Mouse (Mus musculus): ENCODE results near the gene Tppp. TPM values are rescaled to one million over a fixed set of nuclear protein-coding genes. Genes with fewer than 3 reads are reported as not detected.
"Not testable (repeated sequence)": the region's sequence is repeated elsewhere in the genome, so short reads cannot be mapped to it uniquely, and the experiment has no call there.

Gene Tppp
- total RNA-seq, 1 experiment from 2014 or later = 2.7 TPM

DNA sequence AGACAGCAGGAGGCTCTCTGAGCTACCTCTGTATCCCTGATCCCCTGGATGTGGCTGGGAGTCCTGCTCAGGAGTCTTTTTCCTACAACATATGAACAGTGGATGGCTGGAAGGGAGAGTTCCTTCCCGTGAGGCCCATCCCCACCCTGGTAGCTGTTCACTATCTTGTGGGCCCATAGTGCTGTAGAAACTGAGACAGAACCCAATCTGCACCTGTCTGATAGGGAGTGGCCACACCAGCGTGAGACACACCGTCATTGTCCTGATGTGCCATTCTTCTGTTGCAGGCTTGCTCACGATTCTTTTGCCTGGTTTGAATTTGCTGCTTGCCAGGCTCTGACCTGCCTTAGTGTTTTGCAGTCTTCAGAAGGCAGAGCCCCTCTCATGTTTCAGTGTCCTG is 8.2 kb downstream of the Tppp start:
- ATAC-seq (replicated peaks; ENCODE audit: insufficient number of reproducible peaks, low FRiP score, low TSS enrichment, poor library complexity, severe bottlenecking) = no peak

DNA sequence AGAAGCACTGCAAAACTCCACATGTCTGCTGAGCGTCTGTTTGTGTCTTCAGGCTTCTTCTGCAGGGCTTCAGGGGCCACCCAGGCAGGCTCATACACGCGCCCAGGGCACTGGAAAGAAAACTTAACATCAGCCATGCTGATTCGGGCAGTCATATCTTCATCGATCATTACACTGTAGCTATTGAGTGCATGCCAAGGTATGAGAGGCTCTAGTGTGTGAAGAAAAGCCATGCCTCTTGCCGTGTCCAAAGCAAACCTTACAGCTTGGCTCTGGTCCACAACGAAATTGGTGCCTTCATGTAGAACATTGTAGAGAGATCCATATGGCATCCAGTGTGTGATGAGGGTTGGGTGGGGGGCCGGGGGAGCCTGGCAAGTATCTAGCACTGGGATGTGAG is 9.8 kb downstream of the Tppp start:
- not testable (repeated sequence) for ATAC-seq (replicated peaks; ENCODE audit: insufficient number of reproducible peaks, low FRiP score, low TSS enrichment, poor library complexity, severe bottlenecking)

DNA sequence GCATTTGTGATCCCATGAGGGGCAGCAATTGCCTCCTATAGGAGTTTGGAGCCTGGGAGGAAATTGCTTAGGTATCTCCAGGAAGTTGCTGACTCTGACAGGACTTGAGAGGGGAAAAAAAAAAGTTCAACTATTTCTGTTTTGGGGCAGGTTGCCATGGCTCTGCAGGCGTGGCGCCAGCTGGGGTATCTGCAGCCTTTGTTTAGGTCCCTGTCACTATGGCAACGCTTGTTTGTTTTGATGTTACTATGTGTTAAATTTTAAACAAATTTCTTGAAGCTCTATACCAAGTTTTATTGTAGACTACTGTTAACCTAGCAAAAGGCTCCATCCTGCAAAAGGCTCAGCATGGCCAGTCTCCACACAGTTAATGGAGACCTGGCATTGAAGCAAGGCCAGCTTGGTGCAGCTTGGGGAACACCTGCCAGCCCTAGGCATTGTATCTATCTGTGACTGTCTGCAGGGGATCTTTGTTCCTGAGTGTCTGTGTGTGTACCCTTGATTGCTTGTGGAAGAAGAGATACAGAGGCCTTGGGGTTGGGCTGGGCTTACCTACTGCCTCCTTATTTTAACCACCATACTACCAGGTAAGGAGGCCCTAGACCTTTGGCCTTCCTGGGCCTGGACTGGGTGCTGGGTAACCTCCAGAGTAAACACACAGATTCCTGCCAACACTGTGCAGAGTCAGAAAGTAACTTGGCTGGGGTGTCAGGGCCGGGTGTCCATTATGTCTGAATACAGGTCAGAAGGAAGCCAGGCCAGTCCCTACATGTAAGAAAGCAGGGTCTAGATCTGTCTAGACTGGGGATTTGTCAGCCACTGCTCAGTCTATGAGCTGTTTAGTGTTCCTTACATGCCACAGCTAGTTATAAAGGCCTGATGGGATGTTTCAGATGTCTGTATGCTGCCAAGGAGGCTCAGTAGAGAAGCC is 16.2 kb downstream of the Tppp start:
- ATAC-seq (replicated peaks; ENCODE audit: insufficient number of reproducible peaks, low FRiP score, low TSS enrichment, poor library complexity, severe bottlenecking) = no peak

DNA sequence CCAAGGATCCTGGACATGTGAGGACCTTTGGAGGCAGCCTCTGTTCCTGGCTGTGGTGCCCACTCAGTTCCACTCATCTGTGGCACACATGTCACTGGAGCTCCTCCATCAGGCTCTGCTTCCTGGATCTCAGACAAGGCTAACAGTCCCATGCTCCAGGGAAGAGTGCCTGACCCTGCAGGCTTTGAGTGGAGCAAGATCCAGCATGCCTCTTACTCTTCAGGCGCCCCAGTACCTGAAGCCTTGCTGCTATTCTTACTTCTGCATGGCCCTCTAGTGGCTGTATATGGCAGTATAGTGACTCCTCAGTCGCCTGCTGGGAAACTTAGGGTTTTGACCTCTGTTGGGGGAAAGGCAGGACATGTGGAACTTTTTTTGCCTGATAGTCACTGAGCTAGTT is 17.0 kb downstream of the Tppp start:
- ATAC-seq (replicated peaks; ENCODE audit: insufficient number of reproducible peaks, low FRiP score, low TSS enrichment, poor library complexity, severe bottlenecking) = no peak

DNA sequence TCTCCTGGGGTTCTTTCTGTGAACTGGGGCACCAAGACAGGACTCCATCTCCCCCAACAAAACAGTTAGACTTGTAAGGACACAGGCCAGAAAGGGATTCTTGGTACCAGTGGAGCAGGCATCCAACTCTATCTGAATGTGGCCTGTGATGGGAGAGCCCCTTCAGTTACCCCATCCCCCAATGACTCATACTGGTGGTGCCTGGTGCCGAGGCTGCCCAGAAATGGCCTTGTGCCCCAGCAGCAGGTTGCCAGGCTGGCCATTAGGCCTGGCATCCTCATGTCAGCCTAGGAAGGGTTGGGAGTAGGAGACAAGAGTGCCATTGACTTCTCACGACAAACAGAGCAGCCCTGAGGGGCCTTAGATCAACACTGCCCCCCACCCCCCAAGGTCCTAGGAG is 18.9 kb downstream of the Tppp start:
- ATAC-seq (replicated peaks; ENCODE audit: insufficient number of reproducible peaks, low FRiP score, low TSS enrichment, poor library complexity, severe bottlenecking) = no peak

DNA sequence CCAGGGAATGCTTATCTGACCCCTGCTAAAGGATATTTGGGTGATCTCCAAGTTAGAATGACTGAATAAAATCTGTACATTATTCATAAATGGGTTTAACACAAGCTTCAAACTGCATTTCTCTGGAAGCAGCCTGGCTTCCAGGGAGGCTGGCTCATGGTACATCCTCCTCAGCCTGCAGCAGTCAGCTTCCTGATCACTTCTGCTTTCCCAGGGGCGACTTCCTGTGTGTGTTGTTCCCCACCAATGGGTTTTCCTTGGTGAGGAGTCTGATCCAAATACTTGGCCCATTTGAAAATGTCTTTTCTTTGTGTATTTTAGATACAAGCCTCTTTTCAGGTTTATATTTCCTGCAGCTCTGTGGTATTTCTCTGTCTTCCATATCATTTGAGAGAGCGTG is 19.8 kb downstream of the Tppp start:
- ATAC-seq (replicated peaks; ENCODE audit: insufficient number of reproducible peaks, low FRiP score, low TSS enrichment, poor library complexity, severe bottlenecking) = no peak

DNA sequence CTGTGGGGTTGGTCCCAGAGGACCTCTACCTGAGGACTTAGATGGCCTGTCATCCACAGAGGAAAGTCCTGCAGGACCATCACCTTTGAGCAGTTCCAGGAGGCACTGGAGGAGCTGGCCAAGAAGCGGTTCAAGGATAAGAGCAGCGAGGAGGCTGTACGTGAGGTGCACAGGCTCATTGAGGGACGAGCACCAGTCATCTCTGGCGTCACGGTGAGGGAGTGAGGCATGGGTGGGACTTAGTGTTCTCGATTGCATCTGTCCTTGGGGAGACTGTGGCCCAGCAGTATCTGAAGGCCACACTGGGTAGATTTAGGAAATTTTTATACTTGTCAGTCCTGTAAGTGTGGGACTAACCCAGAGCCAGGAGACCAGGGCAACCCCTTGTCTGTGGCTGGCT is 21.5 kb downstream of the Tppp start:
- no peak for ATAC-seq (replicated peaks; ENCODE audit: insufficient number of reproducible peaks, low FRiP score, low TSS enrichment, poor library complexity, severe bottlenecking)

DNA sequence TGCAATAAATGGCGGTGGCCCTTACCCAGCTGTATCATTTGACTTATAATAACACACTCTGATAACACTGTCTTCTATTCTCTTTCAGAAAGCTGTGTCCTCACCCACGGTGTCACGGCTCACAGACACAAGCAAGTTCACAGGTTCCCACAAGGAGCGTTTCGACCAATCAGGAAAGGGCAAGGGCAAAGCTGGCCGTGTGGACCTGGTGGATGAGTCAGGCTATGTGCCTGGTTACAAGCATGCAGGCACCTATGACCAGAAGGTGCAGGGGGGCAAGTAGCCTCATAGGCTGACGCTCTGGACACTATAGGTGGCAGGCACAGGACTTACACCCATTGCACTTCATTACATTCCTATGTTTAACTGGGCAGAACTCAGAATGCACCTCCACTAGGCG is 21.9 kb downstream of the Tppp start:
- no peak for ATAC-seq (replicated peaks; ENCODE audit: insufficient number of reproducible peaks, low FRiP score, low TSS enrichment, poor library complexity, severe bottlenecking)

DNA sequence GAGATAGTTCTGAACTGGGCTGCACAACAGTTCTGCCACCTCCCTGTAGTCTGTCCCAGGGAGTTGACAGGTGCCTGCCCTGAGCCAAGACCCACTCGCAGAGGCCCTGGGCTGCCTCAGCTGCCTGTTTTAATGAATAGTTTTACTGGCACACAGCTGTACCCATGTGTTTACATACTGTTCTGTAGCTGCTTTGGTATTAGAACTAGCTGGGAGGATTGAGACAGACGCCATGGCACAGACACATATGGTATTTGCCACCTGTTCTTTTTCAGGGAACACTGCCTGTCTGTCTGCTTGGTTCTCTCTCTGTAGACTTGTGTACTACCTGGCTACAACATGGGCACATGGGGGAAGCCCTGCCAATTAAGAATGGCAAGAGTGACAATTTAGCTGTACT is 25.5 kb downstream of the Tppp start:
- no peak for ATAC-seq (replicated peaks; ENCODE audit: insufficient number of reproducible peaks, low FRiP score, low TSS enrichment, poor library complexity, severe bottlenecking)

DNA sequence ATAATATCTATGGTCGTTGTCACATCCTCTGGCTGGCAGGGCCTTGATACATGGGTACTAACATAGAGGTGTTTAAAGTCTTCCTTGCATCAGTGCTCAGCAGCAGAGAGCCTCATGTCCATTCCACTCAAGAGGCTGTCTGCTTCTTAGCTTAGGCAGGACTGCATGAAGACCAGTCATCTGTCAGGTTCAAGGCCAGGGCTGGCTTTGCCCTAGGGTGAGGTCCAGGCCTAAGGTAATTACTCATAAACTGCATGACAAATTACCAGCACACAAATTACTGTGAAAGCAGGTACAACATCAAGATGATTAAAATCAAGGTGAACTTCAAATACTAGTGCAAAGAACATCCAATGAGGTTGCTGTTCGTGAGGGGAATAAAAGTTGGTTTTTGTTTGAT is 26.6 kb downstream of the Tppp start:
- no peak for ATAC-seq (replicated peaks; ENCODE audit: insufficient number of reproducible peaks, low FRiP score, low TSS enrichment, poor library complexity, severe bottlenecking)

DNA sequence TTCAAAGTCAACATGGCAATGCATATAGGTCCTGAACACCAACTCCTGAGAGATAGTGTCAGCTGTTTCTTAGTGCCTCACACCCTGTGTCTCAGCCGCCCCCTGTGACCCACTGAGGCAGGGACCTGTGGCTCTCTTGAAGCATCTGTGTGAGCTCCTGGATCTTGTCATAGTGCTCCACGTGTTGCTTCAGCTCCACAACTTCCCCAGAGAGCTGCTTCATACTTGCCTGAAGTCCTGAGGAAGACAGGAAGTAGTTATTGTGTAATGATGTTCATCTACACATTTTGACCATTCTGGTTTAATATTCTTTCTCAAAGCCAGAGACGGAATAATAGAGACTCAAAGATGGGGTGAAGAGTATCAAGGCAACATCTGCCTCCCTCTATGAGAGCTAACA is 30.7 kb downstream of the Tppp start:
- ATAC-seq (replicated peaks; ENCODE audit: insufficient number of reproducible peaks, low FRiP score, low TSS enrichment, poor library complexity, severe bottlenecking) = no peak

DNA sequence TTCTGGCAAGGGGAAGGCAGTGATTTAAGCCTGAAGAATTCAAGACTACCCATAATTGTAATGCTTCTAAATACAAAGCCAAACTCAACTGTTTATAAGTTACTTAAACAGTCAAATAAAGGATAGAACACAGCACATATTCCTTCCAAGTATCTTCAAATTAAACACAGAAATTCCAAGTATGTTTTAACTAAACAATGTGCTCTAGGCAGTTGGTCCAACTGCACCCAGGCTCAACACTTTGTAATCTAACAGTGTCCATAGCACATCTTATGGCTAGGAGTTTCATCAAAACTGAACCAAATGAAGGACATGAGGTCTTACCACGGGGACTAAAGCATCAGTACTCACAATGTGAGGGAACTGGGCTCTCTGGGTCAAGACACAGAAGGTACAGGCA is 47.0 kb downstream of the Tppp start:
- ATAC-seq (replicated peaks; ENCODE audit: insufficient number of reproducible peaks, low FRiP score, low TSS enrichment, poor library complexity, severe bottlenecking) = no peak

DNA sequence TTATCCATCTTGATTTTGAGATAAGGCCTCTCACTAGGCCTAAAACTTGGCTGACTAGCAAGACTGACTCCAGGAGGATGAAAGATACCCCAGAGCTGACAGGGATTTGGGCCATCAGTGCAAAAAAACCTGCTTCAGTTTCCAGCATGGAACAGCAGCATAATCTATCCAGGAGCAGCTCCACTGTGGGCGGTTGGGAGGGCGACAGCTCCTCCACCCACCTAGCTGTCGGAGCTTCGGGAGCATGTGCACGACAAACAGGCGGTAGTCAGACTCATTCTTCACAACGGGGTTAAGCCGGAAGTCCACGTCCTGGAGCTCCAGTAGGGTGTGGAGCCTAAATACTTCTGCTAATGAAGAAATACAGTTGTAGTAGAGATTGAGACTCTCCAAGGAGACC is 48.9 kb downstream of the Tppp start:
- no peak for ATAC-seq (replicated peaks; ENCODE audit: insufficient number of reproducible peaks, low FRiP score, low TSS enrichment, poor library complexity, severe bottlenecking)

DNA sequence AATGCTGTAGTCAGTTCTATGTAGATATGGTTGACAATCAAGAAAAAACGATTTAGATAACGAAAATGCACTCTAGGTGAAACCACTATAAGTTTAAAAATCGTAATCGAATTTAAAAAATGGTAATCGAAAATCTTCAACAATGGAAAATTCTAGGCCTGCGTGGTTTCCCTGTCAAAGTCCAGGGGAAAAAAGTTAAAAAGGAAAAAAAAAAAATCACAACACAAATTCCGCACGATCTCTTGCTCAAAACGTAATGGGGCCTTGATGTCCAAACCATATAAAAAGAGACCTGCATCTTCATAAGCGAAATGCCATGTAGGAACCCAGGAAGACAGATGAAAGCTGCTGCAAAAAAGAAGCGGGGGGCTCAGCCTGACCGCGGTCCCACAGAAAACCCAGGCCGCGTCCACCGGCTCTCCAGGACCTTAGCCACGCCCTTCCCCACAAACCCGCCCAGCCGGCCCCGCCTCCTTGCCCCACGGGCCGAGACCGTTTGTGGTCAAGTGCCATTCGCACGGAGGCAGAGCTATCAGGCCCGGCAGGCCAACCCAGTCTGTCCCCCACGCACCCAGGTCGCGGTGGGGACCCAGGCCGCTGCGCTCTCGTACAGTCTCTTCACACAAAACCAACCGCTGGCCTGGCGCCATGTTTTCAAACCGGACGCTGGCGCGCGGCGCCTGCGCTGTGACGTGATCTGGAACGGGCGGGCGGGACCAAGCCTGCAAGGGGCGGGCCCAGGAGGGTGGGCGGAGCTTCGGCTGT is 52.6 kb downstream of the Tppp start, which contains the start of gene Cep72:
Gene Cep72, minus strand, starts transcription at position 687 of the 765 bp plus-strand sequence.
- ATAC-seq (replicated peaks; ENCODE audit: insufficient number of reproducible peaks, low FRiP score, low TSS enrichment, poor library complexity, severe bottlenecking) = peak; percentile 82

DNA sequence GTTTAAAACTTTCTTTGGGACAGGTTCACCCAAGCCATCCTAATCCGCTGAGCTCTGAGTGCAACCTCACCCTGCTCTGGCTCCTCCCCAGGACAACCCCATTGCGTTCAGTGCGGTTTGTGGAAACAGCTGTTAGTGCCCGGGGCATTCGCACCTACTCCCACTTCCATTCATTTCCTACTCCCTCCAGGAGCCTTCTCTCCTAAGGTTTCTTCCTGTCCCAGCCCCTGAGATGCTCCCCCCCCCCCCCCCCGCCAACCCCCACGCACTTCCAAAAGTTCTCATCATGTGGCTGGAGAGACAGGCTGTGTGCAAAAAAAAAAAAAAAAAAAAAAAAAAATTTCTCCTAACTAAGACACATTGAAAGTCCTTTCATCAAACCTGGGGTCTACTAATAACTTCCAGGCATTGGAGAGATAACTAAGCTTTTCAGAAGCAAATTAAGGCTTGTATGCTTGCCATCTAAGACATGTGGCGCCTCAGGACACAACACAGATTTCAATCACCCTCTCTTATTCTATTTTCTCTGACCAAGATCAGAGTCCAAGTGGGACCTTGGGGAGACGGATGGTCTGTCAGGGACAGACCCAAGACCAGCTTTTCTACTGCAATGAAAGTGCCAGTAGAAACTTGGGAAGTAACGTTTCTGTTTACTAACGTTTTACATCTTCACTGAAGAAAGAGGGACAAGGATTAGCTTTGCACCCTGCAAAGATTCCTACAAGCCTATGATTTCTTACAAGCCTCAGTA is 53.3 kb downstream of the Tppp start:
- no peak for ATAC-seq (replicated peaks; ENCODE audit: insufficient number of reproducible peaks, low FRiP score, low TSS enrichment, poor library complexity, severe bottlenecking)

DNA sequence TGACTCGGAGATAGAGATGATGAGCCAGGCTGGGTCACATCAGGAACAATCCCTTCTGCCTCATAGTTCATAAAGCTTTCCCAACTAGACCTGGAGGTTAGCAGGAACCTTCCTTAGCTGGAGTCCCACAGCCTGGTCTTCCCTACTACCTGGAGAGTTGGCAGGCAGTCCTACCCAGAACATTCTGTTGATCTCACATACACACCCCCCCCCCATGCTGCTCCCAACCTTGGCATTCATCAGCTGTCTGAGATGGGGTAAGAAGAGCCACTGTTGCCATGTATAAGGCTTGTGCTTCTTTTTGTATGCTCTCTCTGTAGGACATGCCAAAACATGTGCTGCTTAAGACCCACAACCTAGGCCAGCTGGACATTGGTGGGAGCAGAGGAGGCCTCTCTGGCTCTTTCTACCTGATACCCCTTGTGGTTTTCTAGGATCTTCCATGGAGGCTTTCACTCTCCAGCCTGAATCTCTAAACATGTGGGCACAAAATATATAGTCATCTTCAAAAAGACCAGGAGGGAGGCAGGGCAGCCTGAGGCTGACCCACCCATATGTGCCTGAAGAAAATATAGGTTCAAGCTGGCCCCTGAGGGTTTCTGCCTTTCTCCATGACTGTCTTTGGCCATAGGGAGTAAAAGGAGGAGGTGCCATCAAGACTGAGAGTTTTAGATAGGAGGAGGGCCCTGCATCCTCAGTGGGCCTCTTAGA is 54.3 kb downstream of the Tppp start:
- ATAC-seq (replicated peaks; ENCODE audit: insufficient number of reproducible peaks, low FRiP score, low TSS enrichment, poor library complexity, severe bottlenecking) = no peak

DNA sequence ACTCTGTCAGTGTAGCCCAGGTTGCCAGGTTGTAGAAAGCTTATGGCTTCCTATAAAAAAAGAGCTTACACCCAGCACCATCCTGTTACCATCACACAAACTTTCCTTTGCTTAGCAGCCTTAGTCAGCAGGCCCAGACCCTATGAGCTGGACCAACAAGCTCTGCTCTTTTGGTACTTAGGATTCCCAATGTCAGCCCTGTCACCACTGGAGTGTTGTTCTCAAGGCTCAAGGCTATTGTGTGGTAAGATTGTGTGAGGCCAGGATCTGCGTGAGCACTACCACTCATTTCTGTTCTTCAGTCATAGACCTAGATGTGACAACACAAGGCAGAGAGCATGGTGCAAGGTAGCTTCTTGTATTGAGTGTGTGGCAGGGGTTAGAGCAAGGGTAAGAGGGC is 57.4 kb downstream of the Tppp start:
- no peak for ATAC-seq (replicated peaks; ENCODE audit: insufficient number of reproducible peaks, low FRiP score, low TSS enrichment, poor library complexity, severe bottlenecking)

DNA sequence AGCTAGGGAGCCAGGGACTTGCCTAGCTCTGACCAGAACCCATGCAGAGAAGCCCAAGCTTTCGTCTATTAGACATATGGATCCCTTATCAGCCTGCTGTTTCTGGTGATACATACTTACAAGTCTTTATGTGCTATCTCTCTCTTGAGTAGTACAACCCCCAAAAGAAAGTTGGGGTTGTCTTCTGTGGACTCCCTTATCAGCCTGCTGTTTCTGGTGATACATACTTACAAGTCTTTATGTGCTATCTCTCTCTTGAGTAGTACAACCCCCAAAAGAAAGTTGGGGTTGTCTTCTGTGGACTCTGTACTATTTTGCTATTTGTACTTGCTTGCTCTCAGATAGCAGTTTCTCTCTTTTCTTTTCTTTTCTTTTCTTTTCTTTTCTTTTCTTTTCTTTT is 62.0 kb downstream of the Tppp start:
- ATAC-seq (replicated peaks; ENCODE audit: insufficient number of reproducible peaks, low FRiP score, low TSS enrichment, poor library complexity, severe bottlenecking) = not testable (repeated sequence)

DNA sequence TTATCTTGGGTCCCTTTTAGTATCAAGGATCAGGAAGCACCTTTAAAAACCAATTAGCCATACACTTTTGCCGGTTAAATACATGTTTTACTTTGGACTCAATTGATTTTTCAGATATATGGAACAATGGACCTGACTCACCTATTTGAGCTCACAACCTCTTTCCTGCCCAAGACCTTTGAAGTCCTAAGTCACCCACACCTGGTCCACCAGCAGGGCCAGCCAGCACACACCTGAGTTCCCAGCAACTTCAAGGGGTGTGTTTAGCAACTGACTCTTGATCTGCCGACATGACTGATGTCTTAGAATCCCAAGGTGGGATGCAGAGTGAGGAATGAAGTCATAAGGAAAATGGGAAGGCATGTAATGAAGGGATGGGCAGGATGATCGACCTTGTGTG is 62.5 kb downstream of the Tppp start:
- no peak for ATAC-seq (replicated peaks; ENCODE audit: insufficient number of reproducible peaks, low FRiP score, low TSS enrichment, poor library complexity, severe bottlenecking)
